Mouse (Mus musculus): ENCODE data around the gene Reg3d. TPM values are rescaled to one million over a fixed set of nuclear protein-coding genes. Genes with fewer than 3 reads are reported as not detected.
"Not testable (repeated sequence)": the region's sequence is repeated elsewhere in the genome, so short reads cannot be mapped to it uniquely, and the experiment has no call there.

Gene Reg3d
- polyA plus RNA-seq (2015; fragmentation: Nextera tagmentation; extraction: Ambion mirVana): not detected in 2 replicates

DNA sequence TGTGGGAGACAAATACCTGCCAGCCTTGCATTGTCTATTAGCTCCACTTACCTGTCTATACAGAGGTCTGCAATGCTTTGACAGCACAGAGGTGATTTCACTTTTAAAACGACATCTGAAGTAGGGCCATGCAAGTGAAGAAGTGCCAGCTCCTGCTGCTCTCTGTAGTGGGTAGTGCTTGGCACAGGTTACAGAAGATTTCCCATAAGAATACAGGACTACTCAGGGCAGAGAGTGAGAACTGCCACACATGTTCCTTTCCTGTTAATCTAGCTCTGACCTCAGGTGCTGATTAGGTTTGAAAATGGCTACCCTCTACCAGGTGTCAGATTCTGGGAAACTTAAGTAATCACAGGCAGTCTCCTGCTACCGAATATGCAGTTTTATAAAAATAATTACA, at the start of gene Reg3d:
Gene Reg3d, minus strand, starts transcription at position 101 of the 400 bp plus-strand sequence.
- Histone ChIP-seq H3K9ac (replicated peaks) (no peak within 1 kb of the TSS), H3K27me3 (no peaks in the 10 kb centered on the region), H3K36me3 (no peaks in the 10 kb centered on the region), H3K4me1 (replicated peaks) (no peaks in the 10 kb centered on the region), H3K4me3 (replicated peaks) (no peak within 1 kb of the TSS), H3K4me2 (replicated peaks) (no peak within 1 kb of the TSS), H3K9me3 (no peaks in the 10 kb centered on the region), H3K27ac (no peak within 1 kb of the TSS)
- WGBS: 87% methylated on average over 2 of the region's 2 CpGs
- ATAC-seq: no peak

DNA sequence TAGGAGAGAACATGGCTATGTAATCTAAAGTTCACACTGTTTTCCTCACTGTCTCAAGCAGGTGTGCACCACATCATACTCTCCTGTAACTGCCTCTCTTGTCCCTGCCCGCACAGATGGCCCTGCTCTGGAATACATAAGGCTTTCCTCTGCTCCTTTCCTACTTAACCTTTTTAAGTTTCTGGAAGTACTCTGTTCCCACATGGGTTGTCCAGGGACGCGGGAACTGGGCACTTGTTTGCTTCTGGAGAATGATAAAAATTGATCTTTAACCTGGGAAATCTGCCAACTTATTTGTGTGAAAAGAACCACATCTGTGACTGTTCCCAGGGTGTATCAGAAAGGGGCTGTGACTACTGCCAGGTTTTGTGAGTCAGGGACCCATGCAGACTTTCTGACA, 46.8 kb upstream of the Reg3d start:
- 89% methylated on average over 3 of the region's 3 CpGs for WGBS
- no peak overlapping the region for H3K9ac ChIP-seq (replicated peaks)
- no peaks in the 10 kb centered on the region for H3K27me3 ChIP-seq
- ATAC-seq: no peak
- no peak overlapping the region for H3K4me2 ChIP-seq (replicated peaks)
- H3K36me3 ChIP-seq: no peaks in the 10 kb centered on the region
- no peak overlapping the region for H3K27ac ChIP-seq
- H3K4me1 ChIP-seq (replicated peaks): no peaks in the 10 kb centered on the region
- H3K4me3 ChIP-seq (replicated peaks): no peak overlapping the region
- no peaks in the 10 kb centered on the region for H3K9me3 ChIP-seq

DNA sequence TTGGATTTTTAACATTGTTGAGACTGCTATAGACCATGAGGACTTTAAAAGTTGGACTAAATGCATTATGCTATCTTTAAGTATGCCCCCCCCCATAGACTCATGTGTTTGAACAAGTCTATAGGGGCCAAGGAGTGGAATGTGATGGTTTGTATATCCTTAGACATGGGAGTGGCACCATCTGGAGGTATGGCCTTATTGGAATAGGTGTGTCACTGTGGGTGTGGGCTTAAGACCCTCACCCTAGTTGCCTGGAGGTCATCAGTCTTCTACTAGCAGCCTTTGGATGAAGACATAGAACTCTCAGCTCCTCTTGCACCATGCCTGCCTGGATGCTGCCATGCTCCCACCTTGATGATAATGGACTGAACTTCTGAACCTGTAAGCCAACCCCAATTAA, 43.7 kb upstream of the Reg3d start, which contains the start of gene Reg1:
Gene Reg1, plus strand, starts transcription at position 301 of the 400 bp plus-strand sequence.
- H3K4me2 ChIP-seq (replicated peaks); H3K27ac ChIP-seq; H3K36me3 ChIP-seq; H3K4me1 ChIP-seq (replicated peaks); H3K27me3 ChIP-seq; H3K9ac ChIP-seq (replicated peaks); H3K9me3 ChIP-seq; ATAC-seq; H3K4me3 ChIP-seq (replicated peaks): not testable (repeated sequence)

DNA sequence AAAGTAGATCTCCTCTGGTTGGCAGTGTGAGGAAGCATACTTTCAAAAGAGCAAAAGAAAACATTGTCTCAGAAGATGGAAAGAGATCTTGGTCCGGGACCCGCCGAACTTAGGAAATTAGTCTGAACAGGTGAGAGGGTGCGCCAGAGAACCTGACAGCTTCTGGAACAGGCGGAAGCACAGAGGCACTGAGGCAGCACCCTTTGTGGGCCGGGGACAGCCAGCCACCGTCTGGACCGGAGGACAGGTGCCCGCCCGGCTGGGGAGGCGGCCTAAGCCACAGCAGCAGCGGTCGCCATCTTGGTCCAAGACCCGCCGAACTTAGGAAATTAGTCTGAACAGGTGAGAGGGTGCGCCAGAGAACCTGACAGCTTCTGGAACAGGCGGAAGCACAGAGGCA, 16.7 kb upstream of the Reg3d start, which contains the start of gene Reg2:
Gene Reg2, plus strand, starts transcription at position 301 of the 400 bp plus-strand sequence.
- H3K36me3 ChIP-seq; H3K4me2 ChIP-seq (replicated peaks); H3K4me1 ChIP-seq (replicated peaks); ATAC-seq; H3K27me3 ChIP-seq; H3K27ac ChIP-seq; H3K9me3 ChIP-seq; H3K4me3 ChIP-seq (replicated peaks); H3K9ac ChIP-seq (replicated peaks): not testable (repeated sequence)
- 99% methylated on average over 4 of the region's 17 CpGs for WGBS

DNA sequence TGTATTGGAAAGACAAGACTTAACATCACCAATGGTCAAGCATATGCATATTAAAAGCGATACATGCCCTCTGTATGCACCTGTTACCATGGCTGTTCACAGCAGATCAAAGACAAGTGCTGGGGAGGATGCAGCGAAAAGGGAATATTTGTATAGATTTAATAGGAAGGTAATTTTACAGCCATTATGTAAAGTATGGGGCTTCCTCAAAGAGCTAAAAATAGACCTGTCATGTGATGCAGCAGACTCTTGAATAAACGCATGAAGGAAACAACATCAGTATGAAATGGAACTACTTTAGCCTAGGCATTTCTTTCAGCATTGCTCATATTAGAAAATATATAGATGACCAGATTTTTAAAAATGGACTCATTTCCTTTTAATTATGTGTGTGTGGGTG, 6.9 kb upstream of the Reg3d start:
- WGBS: 77% methylated on average over 3 of the region's 3 CpGs
- Histone ChIP-seq H3K4me2 (replicated peaks) (no peak overlapping the region), H3K4me1 (replicated peaks) (no peaks in the 10 kb centered on the region), H3K9ac (replicated peaks) (no peak overlapping the region), H3K36me3 (no peaks in the 10 kb centered on the region), H3K27ac (no peak overlapping the region), H3K9me3 (no peaks in the 10 kb centered on the region), H3K4me3 (replicated peaks) (no peak overlapping the region), H3K27me3 (no peaks in the 10 kb centered on the region)
- no peak for ATAC-seq

DNA sequence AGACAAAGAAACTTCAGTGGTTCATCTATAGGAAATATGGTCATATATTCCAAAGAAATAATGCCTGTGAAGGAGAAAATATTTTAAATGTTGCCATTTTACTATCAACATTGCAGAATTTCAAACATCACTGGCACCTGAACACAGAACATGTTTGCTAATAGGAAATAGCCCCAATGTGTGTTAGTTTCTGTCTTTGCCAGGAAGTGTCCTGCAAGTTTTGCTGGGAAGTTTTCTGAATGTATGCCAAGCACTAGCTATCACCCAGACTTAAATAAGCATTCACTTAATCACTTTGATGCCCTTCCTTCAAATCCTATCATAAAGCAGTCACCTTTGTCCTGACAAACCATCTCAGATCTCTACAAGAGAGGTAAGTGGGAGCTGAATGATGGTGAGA, 1.7 kb upstream of the Reg3d start, which contains the start of gene Reg3a:
Gene Reg3a, plus strand, starts transcription at position 301 of the 400 bp plus-strand sequence.
- H3K4me1 ChIP-seq (replicated peaks): no peaks in the 10 kb centered on the region
- no peaks in the 10 kb centered on the region for H3K36me3 ChIP-seq
- no peaks in the 10 kb centered on the region for H3K27me3 ChIP-seq
- no peak within 1 kb of the TSS for H3K4me2 ChIP-seq (replicated peaks)
- H3K9me3 ChIP-seq: no peaks in the 10 kb centered on the region
- H3K9ac ChIP-seq (replicated peaks): no peak within 1 kb of the TSS
- no peak within 1 kb of the TSS for H3K4me3 ChIP-seq (replicated peaks)
- no peak within 1 kb of the TSS for H3K27ac ChIP-seq
- ATAC-seq: no peak

DNA sequence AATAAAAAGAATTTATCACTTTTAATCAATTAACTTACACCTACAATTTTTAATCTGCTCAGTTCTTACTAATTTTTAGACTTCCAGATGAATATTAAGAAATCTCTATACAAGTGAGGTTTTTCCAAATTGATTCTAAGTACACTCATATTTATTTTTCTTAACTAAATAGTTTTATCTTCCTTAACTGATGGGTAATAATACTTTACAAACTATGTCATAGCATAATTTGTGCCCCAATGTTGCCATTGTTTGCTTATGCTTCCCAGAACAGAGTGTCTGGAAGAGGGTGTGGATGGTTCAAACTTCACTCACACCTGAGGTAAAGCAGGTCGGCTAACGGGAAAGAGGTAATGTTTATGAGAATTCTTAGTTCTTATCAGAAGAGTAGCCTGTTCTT, 8.3 kb downstream of the Reg3d start, which contains the start of gene Reg3b:
Gene Reg3b, plus strand, starts transcription at position 301 of the 400 bp plus-strand sequence.
- no peak for ATAC-seq
- H3K4me2 ChIP-seq (replicated peaks): no peak within 1 kb of the TSS
- WGBS: 99% methylated on average over 2 of the region's 2 CpGs
- H3K27me3 ChIP-seq: no peaks in the 10 kb centered on the region
- H3K36me3 ChIP-seq: no peaks in the 10 kb centered on the region
- no peak within 1 kb of the TSS for H3K27ac ChIP-seq
- H3K9ac ChIP-seq (replicated peaks): no peak within 1 kb of the TSS
- no peaks in the 10 kb centered on the region for H3K4me1 ChIP-seq (replicated peaks)
- H3K9me3 ChIP-seq: no peaks in the 10 kb centered on the region
- no peak within 1 kb of the TSS for H3K4me3 ChIP-seq (replicated peaks)

DNA sequence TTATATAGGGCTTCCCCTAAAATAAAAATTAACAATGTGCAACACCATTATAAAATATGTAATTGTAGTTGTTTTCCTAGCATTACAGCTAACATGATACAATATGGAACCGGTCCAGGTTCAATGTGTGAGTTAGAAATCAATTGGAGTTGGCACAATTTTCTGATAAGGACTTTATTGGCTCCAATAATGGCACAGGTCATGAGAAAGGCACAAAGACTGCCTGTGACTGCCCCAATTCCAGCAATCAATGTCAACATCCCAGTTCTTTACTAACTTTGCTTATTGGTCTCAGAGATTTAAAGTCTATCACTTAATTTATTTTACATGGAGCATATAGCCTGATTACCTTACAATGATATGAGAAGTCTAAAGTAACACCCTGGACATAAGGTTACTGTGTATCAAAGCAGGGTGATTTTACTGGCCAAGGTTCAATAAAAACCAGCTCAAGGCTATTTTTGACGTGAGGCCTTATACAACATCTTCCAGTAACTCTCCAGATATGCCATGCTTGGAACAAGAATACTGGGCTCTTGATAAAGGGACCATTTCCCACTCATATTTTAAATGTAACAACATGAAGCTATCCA, 16.6 kb downstream of the Reg3d start:
- H3K4me3 ChIP-seq (replicated peaks): no peak overlapping the region
- ATAC-seq: no peak
- H3K4me1 ChIP-seq (replicated peaks): no peaks in the 10 kb centered on the region
- no peak overlapping the region for H3K27ac ChIP-seq
- no peaks in the 10 kb centered on the region for H3K27me3 ChIP-seq
- H3K36me3 ChIP-seq: no peaks in the 10 kb centered on the region
- H3K9me3 ChIP-seq: no peaks in the 10 kb centered on the region
- H3K9ac ChIP-seq (replicated peaks): no peak overlapping the region
- H3K4me2 ChIP-seq (replicated peaks): no peak overlapping the region
- 78% methylated on average over 2 of the region's 2 CpGs for WGBS

DNA sequence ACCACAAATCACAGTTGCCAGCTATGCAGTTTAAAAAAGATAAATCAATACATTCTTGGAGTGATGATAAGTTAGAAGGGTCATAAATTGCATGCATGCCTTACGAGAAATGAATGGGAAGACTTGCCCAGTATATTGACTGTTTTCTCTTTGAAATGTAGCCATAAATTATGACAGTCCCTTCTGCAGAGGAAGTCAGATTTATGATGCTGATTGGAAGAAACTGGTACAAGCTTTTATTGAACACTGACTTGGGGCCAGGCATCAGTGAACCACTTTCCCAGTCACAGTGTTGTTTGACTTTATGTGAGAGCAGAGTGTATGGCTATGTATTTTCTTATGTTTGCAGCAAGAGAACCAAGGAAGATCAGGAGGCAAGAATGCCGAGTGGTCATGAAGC, 37.0 kb downstream of the Reg3d start:
- WGBS: 89% methylated on average over 2 of the region's 2 CpGs
- Histone ChIP-seq H3K9ac (replicated peaks) (no peak overlapping the region), H3K27ac (no peak overlapping the region), H3K27me3 (no peaks in the 10 kb centered on the region), H3K4me3 (replicated peaks) (no peak overlapping the region), H3K36me3 (no peaks in the 10 kb centered on the region), H3K9me3 (no peaks in the 10 kb centered on the region), H3K4me2 (replicated peaks) (no peak overlapping the region), H3K4me1 (replicated peaks) (no peaks in the 10 kb centered on the region)
- no peak for ATAC-seq

DNA sequence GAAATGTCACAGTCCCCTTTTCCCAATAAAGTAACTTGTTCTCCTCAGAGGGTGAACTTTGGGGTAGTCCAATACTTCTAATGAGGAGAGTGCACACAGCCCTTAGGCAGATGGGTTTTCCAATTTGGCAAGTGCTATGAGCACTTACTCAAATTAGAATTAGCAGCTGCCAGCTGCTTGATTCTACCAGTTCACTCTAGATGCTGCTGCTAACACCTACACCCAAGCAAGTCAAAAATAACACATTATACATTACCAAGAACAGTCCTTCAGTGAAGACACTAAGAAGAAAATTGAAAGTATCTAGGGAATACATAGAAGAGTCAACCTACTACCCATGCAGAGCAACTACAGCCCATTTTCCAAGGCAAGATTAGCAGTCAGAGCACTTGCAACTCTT, 38.4 kb downstream of the Reg3d start:
- Histone ChIP-seq H3K4me3 (replicated peaks) (no peak overlapping the region), H3K9ac (replicated peaks) (no peak overlapping the region), H3K4me1 (replicated peaks) (no peaks in the 10 kb centered on the region), H3K36me3 (no peaks in the 10 kb centered on the region), H3K27ac (no peak overlapping the region), H3K27me3 (no peaks in the 10 kb centered on the region), H3K9me3 (no peaks in the 10 kb centered on the region), H3K4me2 (replicated peaks) (no peak overlapping the region)
- no peak for ATAC-seq

DNA sequence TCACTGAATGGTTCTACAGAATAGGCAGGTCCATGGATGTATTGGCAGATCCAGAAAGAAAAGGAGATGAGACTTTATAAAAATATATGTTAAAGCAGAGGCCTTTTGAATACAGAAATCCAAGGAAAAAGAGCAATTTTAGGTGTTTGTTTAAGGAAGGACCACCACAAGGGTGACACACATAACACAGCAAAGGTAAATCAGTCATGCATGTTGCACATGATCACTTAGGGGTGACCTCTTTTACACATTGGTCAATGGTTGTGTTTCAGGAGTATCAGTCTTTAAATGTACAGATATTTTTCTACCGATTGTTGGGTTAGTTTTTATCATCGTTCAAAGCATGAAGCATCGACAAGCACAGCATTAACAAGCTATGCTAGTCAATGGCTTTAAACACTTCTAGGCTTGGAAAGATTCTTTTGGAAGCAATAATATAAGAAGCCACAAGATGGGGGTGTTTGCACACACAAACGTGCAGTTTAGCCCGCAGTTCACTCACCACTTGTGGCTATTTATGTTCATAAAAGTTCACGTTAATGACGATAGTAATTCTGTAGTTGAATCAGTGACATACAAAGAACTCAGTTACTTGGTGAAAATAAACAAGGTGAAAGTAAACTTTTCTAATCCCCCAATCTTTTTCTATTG, 46.6 kb downstream of the Reg3d start:
- Histone ChIP-seq H3K4me1 (replicated peaks) (0 out of 2 replicates have a peak, but pooled peaks cover 3% of the 10 kb centered on the region), H3K27ac (no peak overlapping the region), H3K4me3 (replicated peaks) (no peak overlapping the region), H3K9me3 (no peaks in the 10 kb centered on the region), H3K9ac (replicated peaks) (no peak overlapping the region), H3K27me3 (no peaks in the 10 kb centered on the region), H3K36me3 (no peaks in the 10 kb centered on the region), H3K4me2 (replicated peaks) (no peak overlapping the region)
- WGBS: 31% methylated on average over 7 of the region's 7 CpGs
- ATAC-seq: 0 out of 2 replicates have a peak, but pooled peaks have one; percentile 59

DNA sequence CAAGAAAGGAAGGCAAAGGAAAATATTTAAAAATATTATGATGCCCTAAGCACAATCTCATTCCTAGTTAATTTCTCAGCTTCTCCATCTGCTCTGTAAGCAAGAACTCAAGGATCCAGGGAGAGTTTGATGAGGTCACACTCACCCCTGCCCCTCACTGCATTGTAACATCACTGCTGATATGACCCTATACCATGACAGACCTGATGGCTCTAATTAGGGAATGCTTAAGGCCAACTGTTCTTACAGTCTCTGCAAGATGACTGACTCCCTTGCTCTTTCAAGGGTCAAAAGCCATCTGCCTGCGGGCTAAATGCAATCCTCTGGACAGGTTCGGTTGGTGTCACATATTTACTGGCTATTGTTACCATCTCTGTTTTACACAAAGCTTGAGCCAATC, 49.5 kb downstream of the Reg3d start:
- no peak overlapping the region for H3K4me2 ChIP-seq (replicated peaks)
- WGBS: 43% methylated on average over 2 of the region's 2 CpGs
- H3K36me3 ChIP-seq: no peaks in the 10 kb centered on the region
- H3K4me3 ChIP-seq (replicated peaks): no peak overlapping the region
- peak; percentile 70; the same call in 1 of the 2 replicates for ATAC-seq
- H3K4me1 ChIP-seq (replicated peaks): 0 out of 2 replicates have a peak, but pooled peaks cover 3% of the 10 kb centered on the region
- H3K27me3 ChIP-seq: no peaks in the 10 kb centered on the region
- no peaks in the 10 kb centered on the region for H3K9me3 ChIP-seq
- H3K27ac ChIP-seq: no peak overlapping the region
- no peak overlapping the region for H3K9ac ChIP-seq (replicated peaks)
